Mouse (Mus musculus) hindbrain, postnatal 0 days (tissue): ENCODE data around the gene Tmx2. TPM values are rescaled to one million over a fixed set of nuclear protein-coding genes. Genes with fewer than 3 reads are reported as not detected.

ENCODE experiments used
- ATAC-seq: fragments of 200-750 bp; cut with Nextera tagmentation; 2 replicates; pipeline ENCODE4 v1.8.0; 2017; ENCODE audit warnings: mild to moderate bottlenecking, moderate TSS enrichment, moderate library complexity
- DNase-seq: peaks from one replicate; pipeline ENCODE4 v3.0.0-alpha.2; 2015; ENCODE audit warnings: low spot score
- H3K27ac ChIP-seq: fragments of 300-500 bp; sonication (generic); 2 replicates; pipeline ENCODE4 v1.5.1; 2014; ENCODE audit warnings: mild to moderate bottlenecking
- H3K27me3 ChIP-seq: fragments of 300-500 bp; sonication (generic); 2 replicates; pipeline ENCODE4 v1.6.1; 2014; ENCODE audit warnings: low read length, mixed read lengths; ENCODE audit not compliant: insufficient read depth
- H3K36me3 ChIP-seq: fragments of 300-500 bp; sonication (generic); 2 replicates; pipeline ENCODE4 v1.6.1; 2014; ENCODE audit warnings: low read length, mixed read lengths; ENCODE audit not compliant: insufficient read depth
- H3K4me1 ChIP-seq: fragments of 300-500 bp; sonication (generic); 2 replicates; pipeline ENCODE4 v1.6.1; 2014; ENCODE audit warnings: antibody characterized with exemption, low read length, mixed read lengths; ENCODE audit not compliant: insufficient read depth
- H3K4me2 ChIP-seq: fragments of 300-500 bp; sonication (generic); 2 replicates; pipeline ENCODE4 v1.6.1; 2014; ENCODE audit warnings: low read depth, mild to moderate bottlenecking, low read length, moderate library complexity, mixed read lengths
- H3K4me3 ChIP-seq: fragments of 300-500 bp; sonication (generic); 2 replicates; pipeline ENCODE4 v1.5.1; 2014; ENCODE audit warnings: low read length
- H3K9ac ChIP-seq: fragments of 300-500 bp; sonication (generic); replicated peaks from 2 replicates; pipeline ENCODE4 v1.6.1; 2014; ENCODE audit warnings: mild to moderate bottlenecking, low read length, moderate library complexity, mixed read lengths
- H3K9me3 ChIP-seq: fragments of 300-500 bp; sonication (generic); 2 replicates; pipeline ENCODE4 v1.6.1; 2016; ENCODE audit warnings: low read length, mixed read lengths
- CTCF ChIP-seq: IDR thresholded peaks from 2 replicates; pipeline ENCODE4 v1.5.1; 2016; ENCODE audit warnings: antibody characterized with exemption, control low read depth, low read depth
- WGBS: fragments of 180-500 bp; shearing (Covaris S2); extraction: QIAGEN DNeasy Blood & Tissue Kit; methylation state at CpG from one replicate; pipeline ENCODE4 v1.1.7; 2014; 5-methylcytosine and 5-hydroxymethylcytosine counted together
- polyA plus RNA-seq: library from polyadenylated mRNA; unstranded; fragments of >200 nt; fragmentation: Nextera tagmentation; extraction: Ambion mirVana; gene quantifications from 2 replicates; pipeline ENCODE4 v1.2.1, GENCODE M21; 2015
- total RNA-seq: library from RNA; depleted of rRNA; stranded (reverse); fragments of >200 nt; gene quantifications from 2 replicates; pipeline ENCODE4 v1.2.3, GENCODE M21; 2014

Gene Tmx2
- total and polyA plus RNA-seq, 2 experiments from 2014 or later = 133 to 347 TPM

GRCm38 (mm10) chr2:84721182-84721581 is 42.2 kb upstream of the Tmx2 start:
- no peak for TF ChIP-seq CTCF
- 0 out of 2 replicates have a peak, but pooled peaks cover 2% of the 10 kb centered on the region for H3K4me1 ChIP-seq
- no peak overlapping the region for H3K27ac ChIP-seq
- no peaks in the 10 kb centered on the region for H3K27me3 ChIP-seq
- peaks cover 10% of the 10 kb centered on the region; the same call in 1 of the 2 replicates for H3K36me3 ChIP-seq
- H3K9me3 ChIP-seq = no peaks in the 10 kb centered on the region
- no peak for DNase-seq
- WGBS = 80% methylated on average over 3 of the region's 3 CpGs
- H3K9ac ChIP-seq = no peak overlapping the region
- H3K4me3 ChIP-seq = no peak overlapping the region
- H3K4me2 ChIP-seq = no peak overlapping the region
- no peak for ATAC-seq

GRCm38 (mm10) chr2:84720718-84721117 is 41.8 kb upstream of the Tmx2 start:
- Histone ChIP-seq H3K27me3 (no peaks in the 10 kb centered on the region), H3K4me2 (no peak overlapping the region), H3K9ac (no peak overlapping the region), H3K9me3 (no peaks in the 10 kb centered on the region), H3K4me3 (no peak overlapping the region), H3K27ac (no peak overlapping the region), H3K4me1 (no peaks in the 10 kb centered on the region), H3K36me3 (peaks cover 10% of the 10 kb centered on the region; the same call in 1 of the 2 replicates)
- ATAC-seq (no peak), DNase-seq (no peak)
- TF ChIP-seq CTCF = no peak
- WGBS = 97% methylated on average over 2 of the region's 2 CpGs

GRCm38 (mm10) chr2:84717357-84717756 is 38.4 kb upstream of the Tmx2 start:
- 92% methylated on average over 4 of the region's 4 CpGs for WGBS
- ATAC-seq (no peak), DNase-seq (no peak)
- no peak overlapping the region for H3K27ac ChIP-seq
- 0 out of 2 replicates have a peak, but pooled peaks cover 6% of the 10 kb centered on the region for H3K4me1 ChIP-seq
- peaks cover 5% of the 10 kb centered on the region; the same call in 1 of the 2 replicates for H3K36me3 ChIP-seq
- no peaks in the 10 kb centered on the region for H3K27me3 ChIP-seq
- no peak overlapping the region for H3K4me3 ChIP-seq
- no peak for TF ChIP-seq CTCF
- no peak overlapping the region for H3K4me2 ChIP-seq
- H3K9ac ChIP-seq = no peak overlapping the region
- no peaks in the 10 kb centered on the region for H3K9me3 ChIP-seq

GRCm38 (mm10) chr2:84716423-84717355 is 37.7 kb upstream of the Tmx2 start:
- TF ChIP-seq CTCF = no peak
- ATAC-seq (no peak), DNase-seq (no peak)
- H3K27me3 ChIP-seq = no peaks in the 10 kb centered on the region
- H3K4me3 ChIP-seq = peak overlapping the region; percentile 97
- WGBS = 39% methylated on average over 9 of the region's 9 CpGs
- H3K4me2 ChIP-seq = peak overlapping the region; percentile 94
- H3K27ac ChIP-seq = peak overlapping the region; percentile 97; the same call in 1 of the 2 replicates
- H3K9ac ChIP-seq = peak overlapping the region; percentile 95
- H3K9me3 ChIP-seq = no peaks in the 10 kb centered on the region
- H3K36me3 ChIP-seq = peaks cover 5% of the 10 kb centered on the region; the same call in 1 of the 2 replicates
- 0 out of 2 replicates have a peak, but pooled peaks cover 6% of the 10 kb centered on the region for H3K4me1 ChIP-seq

GRCm38 (mm10) chr2:84715562-84716361 is 36.8 kb upstream of the Tmx2 start:
- ATAC-seq (peak; percentile 96), DNase-seq (peak; percentile 96)
- WGBS = under 1% methylated on average over 33 of the region's 33 CpGs
- Histone ChIP-seq H3K27me3 (no peaks in the 10 kb centered on the region), H3K4me2 (peak overlapping the region; percentile 94), H3K36me3 (peaks cover 2% of the 10 kb centered on the region; the same call in 1 of the 2 replicates), H3K4me1 (0 out of 2 replicates have a peak, but pooled peaks cover 6% of the 10 kb centered on the region), H3K9ac (peak overlapping the region; percentile 95), H3K9me3 (no peaks in the 10 kb centered on the region), H3K27ac (peak overlapping the region; percentile 97), H3K4me3 (peak overlapping the region; percentile 97)
- no peak for TF ChIP-seq CTCF

GRCm38 (mm10) chr2:84714811-84715561 is 36.0 kb upstream of the Tmx2 start, which contains the start of gene Zdhhc5:
Gene Zdhhc5 (minus strand): TSS chr2:84715180.
- H3K27ac ChIP-seq = peak within 1 kb of the TSS; percentile 97
- DNase-seq (peak; percentile 99), ATAC-seq (peak; percentile 95)
- peaks cover 9% of the 10 kb centered on the region; the same call in 1 of the 2 replicates for H3K36me3 ChIP-seq
- H3K9me3 ChIP-seq = no peaks in the 10 kb centered on the region
- H3K4me3 ChIP-seq = peak within 1 kb of the TSS; percentile 97
- H3K9ac ChIP-seq = peak within 1 kb of the TSS; percentile 95
- WGBS = under 1% methylated on average over 92 of the region's 107 CpGs
- H3K27me3 ChIP-seq = no peaks in the 10 kb centered on the region
- H3K4me2 ChIP-seq = peak within 1 kb of the TSS; percentile 94
- no peak for TF ChIP-seq CTCF
- 0 out of 2 replicates have a peak, but pooled peaks cover 6% of the 10 kb centered on the region for H3K4me1 ChIP-seq
